Mouse (Mus musculus): ENCODE measurements around the gene Sgpp2. TPM values are rescaled to one million over a fixed set of nuclear protein-coding genes. Genes with fewer than 3 reads are reported as not detected.

Sgpp2 gene
- polyA plus RNA-seq, 1 experiment from 2014 or later = 6.2 TPM

DNA sequence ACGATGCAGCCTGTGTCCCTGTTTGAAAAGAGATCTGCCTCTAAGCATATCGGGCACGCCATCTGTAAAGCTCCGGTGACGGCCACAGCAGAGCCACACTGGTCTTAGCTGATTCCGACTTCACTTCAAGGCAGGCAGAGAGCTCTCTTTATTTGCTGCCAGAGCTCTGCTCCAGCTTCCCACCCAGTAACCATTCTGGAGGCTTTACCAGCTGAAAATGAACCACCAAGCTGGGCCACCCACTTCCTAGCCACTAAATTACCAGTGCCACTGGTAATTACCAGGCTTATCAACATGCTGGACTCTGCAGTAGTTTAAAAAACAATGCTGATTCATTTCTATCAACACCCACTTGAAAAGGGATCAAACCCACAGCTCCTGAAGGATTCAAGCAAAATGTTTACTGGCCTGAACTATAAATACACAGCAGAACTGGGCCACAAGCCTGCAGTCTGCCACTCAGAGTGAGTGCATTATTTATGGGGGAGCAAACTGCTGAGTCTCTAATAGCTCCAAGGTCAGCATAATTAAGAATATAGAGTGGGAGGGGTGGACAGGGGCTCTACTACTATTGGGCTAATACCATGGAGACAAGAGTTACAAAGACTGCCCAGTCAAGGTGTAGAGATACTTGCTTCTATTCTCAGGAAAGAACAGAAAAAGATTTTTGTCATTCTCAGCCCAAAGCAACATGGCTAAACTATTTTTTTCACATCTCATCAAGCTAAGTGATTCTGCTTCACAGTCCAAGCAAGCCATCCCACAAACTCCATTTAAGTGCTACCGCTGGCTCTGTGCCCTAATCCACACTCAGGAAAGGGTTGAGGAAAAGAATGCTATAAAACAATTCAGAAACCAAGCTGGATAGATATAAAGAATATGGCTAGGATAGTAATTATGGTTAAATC lies 115.9 kb downstream of the Sgpp2 start:
- no peaks in the 10 kb centered on the region for H3K27me3 ChIP-seq (ENCODE audit: control insufficient read depth, insufficient read depth, low read length)
- ATAC-seq (replicated peaks; ENCODE audit: insufficient number of reproducible peaks, low FRiP score, low TSS enrichment, low read depth) (no peak), DNase-seq (ENCODE audit: low spot score) (no peak)
- H3K36me3 ChIP-seq (replicated peaks; ENCODE audit: control insufficient read depth, insufficient read depth, low read depth, low read length) = no peaks in the 10 kb centered on the region
- H3K9me3 ChIP-seq (replicated peaks; ENCODE audit: control insufficient read depth, low read length) = no peaks in the 10 kb centered on the region
- no peak overlapping the region for H3K9ac ChIP-seq (replicated peaks; ENCODE audit: low read length)
- no peaks in the 10 kb centered on the region for H3K4me1 ChIP-seq (ENCODE audit: control insufficient read depth, insufficient read depth, low read length)
- no peak overlapping the region for H3K4me3 ChIP-seq (ENCODE audit: low read depth, low read length)
- no peak overlapping the region for H3K4me2 ChIP-seq (ENCODE audit: low read depth, low read length)
- no peak overlapping the region for H3K27ac ChIP-seq (replicated peaks; ENCODE audit: low read depth, low read length)
- 84% methylated on average over 7 of the region's 7 CpGs for WGBS

- H3K27ac ChIP-seq (replicated peaks; ENCODE audit: low read depth, low read length) = no peak overlapping the region
- no peak overlapping the region for H3K4me3 ChIP-seq (ENCODE audit: low read depth, low read length)
- H3K4me2 ChIP-seq (ENCODE audit: low read depth, low read length) = no peak overlapping the region
- no peak overlapping the region for H3K9ac ChIP-seq (replicated peaks; ENCODE audit: low read length)
- no peaks in the 10 kb centered on the region for H3K9me3 ChIP-seq (replicated peaks; ENCODE audit: control insufficient read depth, low read length)
- 54% methylated on average over 3 of the region's 3 CpGs for WGBS
- H3K36me3 ChIP-seq (replicated peaks; ENCODE audit: control insufficient read depth, insufficient read depth, low read depth, low read length) = no peaks in the 10 kb centered on the region
- H3K27me3 ChIP-seq (ENCODE audit: control insufficient read depth, insufficient read depth, low read length) = no peaks in the 10 kb centered on the region
- H3K4me1 ChIP-seq (ENCODE audit: control insufficient read depth, insufficient read depth, low read length) = no peaks in the 10 kb centered on the region
- no peak for DNase-seq (ENCODE audit: low spot score)
- no peak for ATAC-seq (replicated peaks; ENCODE audit: insufficient number of reproducible peaks, low FRiP score, low TSS enrichment, low read depth)
These were observed 116.7 kb downstream of the Sgpp2 start for GRCm38 (mm10) chr1:78426841-78427240.

DNA sequence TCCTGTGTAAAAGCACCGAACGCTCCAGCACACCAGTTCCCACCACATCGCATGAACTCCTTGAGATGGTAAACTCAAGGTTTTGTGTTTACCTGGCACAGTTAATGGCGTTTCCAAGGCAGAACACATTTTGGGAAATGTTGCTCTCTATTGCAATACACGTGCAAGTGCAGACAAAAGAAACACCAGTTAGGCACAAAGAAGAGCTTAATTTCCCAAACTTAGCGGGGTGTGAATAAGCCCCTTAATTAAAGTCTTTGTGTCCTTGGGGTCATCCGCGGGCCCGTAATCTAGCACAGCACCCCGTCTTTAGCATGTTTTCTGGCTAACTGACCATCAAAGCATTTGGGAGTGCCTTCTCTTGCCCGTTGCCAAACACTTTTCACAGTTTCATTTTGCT lies 118.7 kb downstream of the Sgpp2 start:
- Histone ChIP-seq H3K27me3 (ENCODE audit: control insufficient read depth, insufficient read depth, low read length) (no peaks in the 10 kb centered on the region), H3K36me3 (replicated peaks; ENCODE audit: control insufficient read depth, insufficient read depth, low read depth, low read length) (no peaks in the 10 kb centered on the region), H3K9ac (replicated peaks; ENCODE audit: low read length) (no peak overlapping the region), H3K9me3 (replicated peaks; ENCODE audit: control insufficient read depth, low read length) (no peaks in the 10 kb centered on the region), H3K27ac (replicated peaks; ENCODE audit: low read depth, low read length) (no peak overlapping the region), H3K4me2 (ENCODE audit: low read depth, low read length) (no peak overlapping the region), H3K4me3 (ENCODE audit: low read depth, low read length) (no peak overlapping the region), H3K4me1 (ENCODE audit: control insufficient read depth, insufficient read depth, low read length) (no peaks in the 10 kb centered on the region)
- 57% methylated on average over 11 of the region's 11 CpGs for WGBS
- DNase-seq (ENCODE audit: low spot score) (no peak), ATAC-seq (replicated peaks; ENCODE audit: insufficient number of reproducible peaks, low FRiP score, low TSS enrichment, low read depth) (no peak)

GRCm38 (mm10) chr1:78433472-78433871 lies 123.3 kb downstream of the Sgpp2 start:
- no peak overlapping the region for H3K4me2 ChIP-seq (ENCODE audit: low read depth, low read length)
- no peaks in the 10 kb centered on the region for H3K36me3 ChIP-seq (replicated peaks; ENCODE audit: control insufficient read depth, insufficient read depth, low read depth, low read length)
- WGBS = 94% methylated on average over 9 of the region's 9 CpGs
- H3K27me3 ChIP-seq (ENCODE audit: control insufficient read depth, insufficient read depth, low read length) = no peaks in the 10 kb centered on the region
- DNase-seq (ENCODE audit: low spot score) (no peak), ATAC-seq (replicated peaks; ENCODE audit: insufficient number of reproducible peaks, low FRiP score, low TSS enrichment, low read depth) (no peak)
- no peaks in the 10 kb centered on the region for H3K9me3 ChIP-seq (replicated peaks; ENCODE audit: control insufficient read depth, low read length)
- H3K4me1 ChIP-seq (ENCODE audit: control insufficient read depth, insufficient read depth, low read length) = no peaks in the 10 kb centered on the region
- H3K9ac ChIP-seq (replicated peaks; ENCODE audit: low read length) = no peak overlapping the region
- no peak overlapping the region for H3K27ac ChIP-seq (replicated peaks; ENCODE audit: low read depth, low read length)
- no peak overlapping the region for H3K4me3 ChIP-seq (ENCODE audit: low read depth, low read length)

DNA sequence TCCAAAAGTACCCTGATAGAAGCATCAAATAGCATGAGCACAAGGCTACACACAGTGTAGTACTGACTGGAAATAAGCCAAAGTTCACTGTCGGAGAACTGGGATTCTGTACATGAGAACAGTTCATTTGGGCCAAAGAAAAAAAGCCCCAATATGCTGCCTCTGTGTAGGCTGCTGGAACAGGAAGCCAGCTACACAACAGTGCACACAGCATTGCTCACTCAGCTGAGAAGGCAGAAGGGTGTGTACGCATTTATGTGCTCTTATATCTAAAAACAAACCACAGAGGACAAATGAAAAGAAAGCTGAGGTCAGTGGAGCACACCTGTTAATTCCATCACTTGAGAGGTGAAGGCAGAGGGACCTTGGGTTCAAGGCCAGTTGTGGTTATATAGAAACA lies 125.8 kb downstream of the Sgpp2 start:
- Histone ChIP-seq H3K9me3 (replicated peaks; ENCODE audit: control insufficient read depth, low read length) (no peaks in the 10 kb centered on the region), H3K4me3 (ENCODE audit: low read depth, low read length) (no peak overlapping the region), H3K27me3 (ENCODE audit: control insufficient read depth, insufficient read depth, low read length) (no peaks in the 10 kb centered on the region), H3K27ac (replicated peaks; ENCODE audit: low read depth, low read length) (no peak overlapping the region), H3K4me2 (ENCODE audit: low read depth, low read length) (no peak overlapping the region), H3K4me1 (ENCODE audit: control insufficient read depth, insufficient read depth, low read length) (no peaks in the 10 kb centered on the region), H3K9ac (replicated peaks; ENCODE audit: low read length) (no peak overlapping the region), H3K36me3 (replicated peaks; ENCODE audit: control insufficient read depth, insufficient read depth, low read depth, low read length) (no peaks in the 10 kb centered on the region; the same call in 1 of the 2 replicates)
- DNase-seq (ENCODE audit: low spot score) (no peak), ATAC-seq (replicated peaks; ENCODE audit: insufficient number of reproducible peaks, low FRiP score, low TSS enrichment, low read depth) (no peak)
- 81% methylated on average over 2 of the region's 2 CpGs for WGBS

DNA sequence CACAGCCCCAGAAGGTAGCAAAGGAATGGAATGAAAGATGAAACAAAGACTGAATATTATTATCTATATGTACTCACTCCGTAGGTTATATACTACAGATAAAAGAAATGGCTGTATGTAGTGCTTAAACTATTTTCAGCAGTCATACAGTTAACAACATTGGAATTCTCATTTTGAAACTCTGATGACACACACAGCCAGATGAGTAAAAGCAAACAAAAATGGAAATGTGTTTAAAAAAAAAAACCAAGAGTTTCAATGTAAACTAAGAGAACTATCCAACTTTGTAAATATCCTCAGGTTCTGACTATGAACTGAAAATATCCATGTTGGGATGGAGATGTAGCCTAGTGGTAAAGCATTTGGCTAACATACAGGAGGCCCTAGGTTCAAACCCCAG lies 126.3 kb downstream of the Sgpp2 start:
- no peaks in the 10 kb centered on the region for H3K4me1 ChIP-seq (ENCODE audit: control insufficient read depth, insufficient read depth, low read length)
- DNase-seq (ENCODE audit: low spot score) = no peak

GRCm38 (mm10) chr1:78437150-78437549 lies 127.0 kb downstream of the Sgpp2 start:
- WGBS = 74% methylated on average over 3 of the region's 3 CpGs
- H3K27ac ChIP-seq (replicated peaks; ENCODE audit: low read depth, low read length) = no peak overlapping the region
- ATAC-seq (replicated peaks; ENCODE audit: insufficient number of reproducible peaks, low FRiP score, low TSS enrichment, low read depth) (no peak), DNase-seq (ENCODE audit: low spot score) (no peak)
- no peaks in the 10 kb centered on the region; the same call in 1 of the 2 replicates for H3K36me3 ChIP-seq (replicated peaks; ENCODE audit: control insufficient read depth, insufficient read depth, low read depth, low read length)
- no peak overlapping the region for H3K9ac ChIP-seq (replicated peaks; ENCODE audit: low read length)
- no peaks in the 10 kb centered on the region for H3K4me1 ChIP-seq (ENCODE audit: control insufficient read depth, insufficient read depth, low read length)
- H3K9me3 ChIP-seq (replicated peaks; ENCODE audit: control insufficient read depth, low read length) = no peaks in the 10 kb centered on the region
- no peak overlapping the region for H3K4me2 ChIP-seq (ENCODE audit: low read depth, low read length)
- H3K27me3 ChIP-seq (ENCODE audit: control insufficient read depth, insufficient read depth, low read length) = no peaks in the 10 kb centered on the region
- H3K4me3 ChIP-seq (ENCODE audit: low read depth, low read length) = no peak overlapping the region

More for the DNA sequence above, 126.3 kb downstream of the Sgpp2 start:
- Histone ChIP-seq H3K9me3 (replicated peaks; ENCODE audit: control insufficient read depth, low read length) (no peaks in the 10 kb centered on the region), H3K27me3 (ENCODE audit: control insufficient read depth, insufficient read depth, low read length) (no peaks in the 10 kb centered on the region), H3K27ac (replicated peaks; ENCODE audit: low read depth, low read length) (no peak overlapping the region), H3K4me2 (ENCODE audit: low read depth, low read length) (no peak overlapping the region), H3K9ac (replicated peaks; ENCODE audit: low read length) (no peak overlapping the region), H3K36me3 (replicated peaks; ENCODE audit: control insufficient read depth, insufficient read depth, low read depth, low read length) (no peaks in the 10 kb centered on the region; the same call in 1 of the 2 replicates), H3K4me3 (ENCODE audit: low read depth, low read length) (no peak overlapping the region)
- no peak for ATAC-seq (replicated peaks; ENCODE audit: insufficient number of reproducible peaks, low FRiP score, low TSS enrichment, low read depth)
- WGBS = 91% methylated on average over 1 of the region's 1 CpGs

DNA sequence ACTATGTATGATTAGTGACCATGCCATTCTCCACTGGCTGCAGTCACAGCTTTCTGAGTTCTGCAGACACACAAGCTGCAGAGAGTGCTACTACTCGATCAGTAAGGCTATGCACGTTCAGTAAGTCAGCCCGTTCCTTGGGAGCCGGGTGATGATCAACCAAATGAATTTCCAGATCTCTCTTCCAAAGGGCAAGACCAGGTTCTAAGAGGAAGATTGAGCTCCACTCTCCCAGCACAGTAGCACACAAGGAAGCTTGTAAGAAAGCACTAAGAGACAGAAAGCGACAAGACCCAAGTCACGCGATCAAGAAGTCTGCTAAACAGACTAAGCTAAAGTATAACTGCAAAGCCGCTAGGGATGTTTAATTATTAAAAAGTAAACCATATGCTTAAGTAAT lies 130.6 kb downstream of the Sgpp2 start:
- Histone ChIP-seq H3K4me1 (ENCODE audit: control insufficient read depth, insufficient read depth, low read length) (no peaks in the 10 kb centered on the region), H3K9ac (replicated peaks; ENCODE audit: low read length) (no peak overlapping the region), H3K9me3 (replicated peaks; ENCODE audit: control insufficient read depth, low read length) (no peaks in the 10 kb centered on the region), H3K4me3 (ENCODE audit: low read depth, low read length) (no peak overlapping the region), H3K4me2 (ENCODE audit: low read depth, low read length) (no peak overlapping the region), H3K27ac (replicated peaks; ENCODE audit: low read depth, low read length) (no peak overlapping the region), H3K27me3 (ENCODE audit: control insufficient read depth, insufficient read depth, low read length) (no peaks in the 10 kb centered on the region), H3K36me3 (replicated peaks; ENCODE audit: control insufficient read depth, insufficient read depth, low read depth, low read length) (no peaks in the 10 kb centered on the region; the same call in 1 of the 2 replicates)
- ATAC-seq (replicated peaks; ENCODE audit: insufficient number of reproducible peaks, low FRiP score, low TSS enrichment, low read depth) = no peak
- DNase-seq (ENCODE audit: low spot score) = no peak
- 88% methylated on average over 8 of the region's 8 CpGs for WGBS
